Mouse (Mus musculus) R1 (cell line): ENCODE results near the gene Lrrc8d.
"Not testable (repeated sequence)": the region's sequence is repeated elsewhere in the genome, so short reads cannot be mapped to it uniquely, and the experiment has no call there.

Experiments
- DNase-seq: peaks from one replicate; pipeline ENCODE4 v3.0.0-alpha.2; 2018; ENCODE audit warnings: low read depth, low spot score

The Lrrc8d gene

GRCm38 (mm10) chr5:105684861-105685600, 14.7 kb upstream of the Lrrc8d start:
- peak; percentile 89 for DNase-seq

GRCm38 (mm10) chr5:105685780-105686305, 13.9 kb upstream of the Lrrc8d start:
- not testable (repeated sequence) for DNase-seq

GRCm38 (mm10) chr5:105686331-105686995, 13.3 kb upstream of the Lrrc8d start:
- no peak for DNase-seq

- no peak for DNase-seq
Observed at GRCm38 (mm10) chr5:105690502-105691454, 9.0 kb upstream of the Lrrc8d start.

GRCm38 (mm10) chr5:105691645-105692044, 8.1 kb upstream of the Lrrc8d start:
- no peak for DNase-seq

- no peak for DNase-seq
Observed at GRCm38 (mm10) chr5:105694339-105694930, 5.3 kb upstream of the Lrrc8d start.

- DNase-seq: no peak
Observed at GRCm38 (mm10) chr5:105696049-105696448, 3.7 kb upstream of the Lrrc8d start.

- DNase-seq: no peak
Observed at GRCm38 (mm10) chr5:105697886-105698285, 1.9 kb upstream of the Lrrc8d start.

- DNase-seq: peak; percentile 67
Observed at GRCm38 (mm10) chr5:105698694-105699093, 1.1 kb upstream of the Lrrc8d start.

GRCm38 (mm10) chr5:105700070-105700851, 492 bp downstream of the Lrrc8d start:
- DNase-seq: peak; percentile 81

- no peak for DNase-seq
Observed at GRCm38 (mm10) chr5:105701326-105701725, 1.6 kb downstream of the Lrrc8d start.

GRCm38 (mm10) chr5:105701844-105702243, 2.1 kb downstream of the Lrrc8d start:
- DNase-seq: no peak

- DNase-seq: no peak
Observed at GRCm38 (mm10) chr5:105702580-105703285, 3.0 kb downstream of the Lrrc8d start.

- DNase-seq: no peak
Observed at GRCm38 (mm10) chr5:105703286-105703655, 3.5 kb downstream of the Lrrc8d start.

GRCm38 (mm10) chr5:105704573-105704972, 4.8 kb downstream of the Lrrc8d start:
- DNase-seq: no peak

GRCm38 (mm10) chr5:105706635-105707034, 6.9 kb downstream of the Lrrc8d start:
- no peak for DNase-seq

- DNase-seq: no peak
Observed at GRCm38 (mm10) chr5:105708276-105708675, 8.5 kb downstream of the Lrrc8d start.

GRCm38 (mm10) chr5:105710473-105710872, 10.7 kb downstream of the Lrrc8d start:
- no peak for DNase-seq

GRCm38 (mm10) chr5:105714446-105714845, 14.7 kb downstream of the Lrrc8d start:
- peak; percentile 37 for DNase-seq

GRCm38 (mm10) chr5:105715095-105715494, 15.3 kb downstream of the Lrrc8d start:
- DNase-seq: no peak
